Mouse (Mus musculus) liver, embryonic 11.5 days (tissue): ENCODE data around the gene Gpr182. TPM values are rescaled to one million over a fixed set of nuclear protein-coding genes. Genes with fewer than 3 reads are reported as not detected.

Experiments used
- ATAC-seq: fragments of 200-750 bp; cut with Nextera tagmentation; replicated peaks from 2 replicates; pipeline ENCODE4 v1.8.0; 2017; ENCODE audit warnings: moderate number of reproducible peaks, mild to moderate bottlenecking, moderate TSS enrichment, moderate library complexity; ENCODE audit not compliant: low FRiP score
- DNase-seq: peaks from one replicate; pipeline ENCODE4 v3.0.0-alpha.2; 2017; ENCODE audit warnings: low spot score
- H3K27ac ChIP-seq: fragments of 300-500 bp; sonication (generic); 2 replicates; pipeline ENCODE4 v1.5.1; 2014; ENCODE audit warnings: mild to moderate bottlenecking, low read depth, low read length, control low read depth
- H3K27me3 ChIP-seq: fragments of 300-500 bp; sonication (generic); replicated peaks from 2 replicates; pipeline ENCODE4 v1.6.1; 2014; ENCODE audit warnings: low read length, mixed read lengths; ENCODE audit not compliant: control insufficient read depth, insufficient read depth
- H3K36me3 ChIP-seq: fragments of 300-500 bp; sonication (generic); 2 replicates; pipeline ENCODE4 v1.6.1; 2014; ENCODE audit warnings: mild to moderate bottlenecking, low read length, moderate library complexity, mixed read lengths; ENCODE audit not compliant: control insufficient read depth, insufficient read depth
- H3K4me1 ChIP-seq: fragments of 300-500 bp; sonication (generic); replicated peaks from 2 replicates; pipeline ENCODE4 v1.6.1; 2014; ENCODE audit warnings: low read length, mixed read lengths; ENCODE audit not compliant: control insufficient read depth, insufficient read depth
- H3K4me2 ChIP-seq: fragments of 300-500 bp; sonication (generic); 2 replicates; pipeline ENCODE4 v1.6.1; 2014; ENCODE audit warnings: mild to moderate bottlenecking, control low read depth, moderate library complexity
- H3K4me3 ChIP-seq: fragments of 300-500 bp; sonication (generic); 2 replicates; pipeline ENCODE4 v1.5.1; 2014; ENCODE audit warnings: low read depth, low read length, control low read depth
- H3K9ac ChIP-seq: fragments of 300-500 bp; sonication (generic); 2 replicates; pipeline ENCODE4 v1.6.1; 2014; ENCODE audit warnings: low read depth, low read length, control low read depth
- H3K9me3 ChIP-seq: fragments of 300-500 bp; sonication (generic); 2 replicates; pipeline ENCODE4 v1.6.1; 2016; ENCODE audit warnings: low read length, inconsistent platforms, mixed read lengths; ENCODE audit not compliant: control insufficient read depth
- WGBS: fragments of 180-500 bp; shearing (Covaris S2); extraction: QIAGEN DNeasy Blood & Tissue Kit; methylation state at CpG from one replicate; pipeline ENCODE4 v1.1.7; 2014; 5-methylcytosine and 5-hydroxymethylcytosine counted together
- polyA plus RNA-seq: library from polyadenylated mRNA; unstranded; fragments of >200 nt; fragmentation: Nextera tagmentation; extraction: Ambion mirVana; gene quantifications from 2 replicates; pipeline ENCODE4 v1.2.1, GENCODE M21; 2014

Gpr182 gene
- polyA plus RNA-seq, 1 experiment from 2014 or later: 5.0 TPM

GRCm38 (mm10) chr10:127712736-127713135 is 38.8 kb downstream of the Gpr182 start:
- DNase-seq: no peak
- no peak for ATAC-seq
- H3K9me3 ChIP-seq: no peaks in the 10 kb centered on the region
- H3K27ac ChIP-seq: no peak overlapping the region
- H3K4me2 ChIP-seq: no peak overlapping the region
- 69% methylated on average over 6 of the region's 6 CpGs for WGBS
- no peaks in the 10 kb centered on the region for H3K4me1 ChIP-seq
- H3K27me3 ChIP-seq: no peaks in the 10 kb centered on the region
- no peaks in the 10 kb centered on the region for H3K36me3 ChIP-seq
- H3K4me3 ChIP-seq: no peak overlapping the region
- H3K9ac ChIP-seq: no peak overlapping the region

DNA sequence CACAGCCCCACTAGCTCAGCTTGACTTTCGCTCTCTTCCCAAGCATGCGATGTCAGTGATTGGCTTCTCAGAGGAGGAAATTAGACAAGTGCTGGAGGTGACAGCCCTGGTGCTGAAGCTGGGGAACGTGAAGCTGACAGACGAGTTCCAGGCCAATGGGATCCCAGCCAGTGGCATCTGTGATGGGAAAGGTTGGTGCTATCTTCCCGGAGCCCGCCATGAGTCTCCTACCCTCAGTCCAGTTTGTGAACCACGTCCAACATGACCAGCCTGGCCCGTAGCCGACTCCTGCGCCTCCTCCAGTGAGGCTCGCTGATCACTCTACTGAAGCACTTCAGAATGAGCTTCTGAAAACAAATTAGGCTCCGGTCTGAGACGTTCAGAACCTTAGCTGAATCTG is 41.2 kb downstream of the Gpr182 start:
- H3K36me3 ChIP-seq: no peaks in the 10 kb centered on the region
- no peak overlapping the region for H3K9ac ChIP-seq
- H3K4me3 ChIP-seq: no peak overlapping the region
- no peak overlapping the region for H3K27ac ChIP-seq
- 79% methylated on average over 13 of the region's 13 CpGs for WGBS
- H3K4me2 ChIP-seq: no peak overlapping the region
- H3K9me3 ChIP-seq: no peaks in the 10 kb centered on the region
- no peaks in the 10 kb centered on the region for H3K27me3 ChIP-seq
- DNase-seq: no peak
- ATAC-seq: no peak
- no peaks in the 10 kb centered on the region for H3K4me1 ChIP-seq

DNA sequence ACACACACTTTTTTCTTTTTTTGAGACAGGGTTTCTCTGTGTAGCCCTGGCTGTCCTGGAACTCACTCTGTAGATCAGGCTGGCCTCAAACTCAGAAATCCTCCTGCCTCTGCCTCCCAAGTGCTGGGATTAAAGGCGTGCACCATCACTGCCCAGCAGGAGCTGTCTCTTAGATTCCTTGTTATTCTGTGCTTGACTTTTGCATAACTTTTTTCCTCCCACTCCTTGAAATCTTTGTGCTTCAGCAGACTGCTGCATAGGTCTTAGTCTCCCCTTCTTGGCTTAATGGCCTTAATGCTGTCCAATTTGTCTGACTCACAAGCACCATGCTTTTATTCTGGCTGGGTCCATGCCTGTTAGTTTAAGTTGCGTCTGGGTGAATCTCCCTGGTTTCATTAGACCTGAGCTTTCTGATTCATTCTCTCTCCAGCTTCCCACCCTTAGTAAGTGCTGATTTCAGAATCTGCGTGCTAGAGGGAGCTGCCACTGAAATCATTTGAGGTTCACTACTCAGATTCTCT is 42.6 kb downstream of the Gpr182 start:
- ATAC-seq (no peak), DNase-seq (no peak)
- no peaks in the 10 kb centered on the region for H3K4me1 ChIP-seq
- H3K9me3 ChIP-seq: no peaks in the 10 kb centered on the region
- no peak overlapping the region for H3K27ac ChIP-seq
- H3K27me3 ChIP-seq: no peaks in the 10 kb centered on the region
- no peak overlapping the region for H3K4me3 ChIP-seq
- H3K9ac ChIP-seq: no peak overlapping the region
- no peak overlapping the region for H3K4me2 ChIP-seq
- H3K36me3 ChIP-seq: no peaks in the 10 kb centered on the region
- 70% methylated on average over 3 of the region's 3 CpGs for WGBS

DNA sequence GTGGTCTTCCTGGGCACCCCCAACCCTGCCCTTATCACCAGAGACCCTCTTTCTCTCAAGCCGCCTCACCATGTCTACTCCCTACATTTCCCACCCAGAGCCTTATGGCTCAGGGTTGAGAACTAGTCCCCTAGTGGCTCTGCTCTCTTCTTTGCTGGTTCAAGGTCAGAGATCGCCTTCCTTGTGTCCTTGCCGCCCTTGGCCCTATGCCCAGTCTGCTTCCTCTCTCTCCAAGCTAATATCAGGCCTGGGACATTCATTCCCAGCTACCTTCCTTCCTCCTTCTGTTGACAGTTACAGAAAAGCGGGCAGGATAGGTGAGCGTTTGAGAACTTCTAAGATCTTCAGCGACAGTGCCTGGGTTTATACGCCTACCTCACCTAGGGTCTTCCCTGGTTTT is 43.8 kb downstream of the Gpr182 start:
- DNase-seq (peak; percentile 29), ATAC-seq (no peak)
- Histone ChIP-seq H3K4me2 (no peak overlapping the region), H3K9ac (no peak overlapping the region), H3K4me1 (no peaks in the 10 kb centered on the region), H3K27ac (no peak overlapping the region), H3K4me3 (no peak overlapping the region), H3K27me3 (no peaks in the 10 kb centered on the region), H3K9me3 (no peaks in the 10 kb centered on the region), H3K36me3 (no peaks in the 10 kb centered on the region)
- 68% methylated on average over 7 of the region's 7 CpGs for WGBS

DNA sequence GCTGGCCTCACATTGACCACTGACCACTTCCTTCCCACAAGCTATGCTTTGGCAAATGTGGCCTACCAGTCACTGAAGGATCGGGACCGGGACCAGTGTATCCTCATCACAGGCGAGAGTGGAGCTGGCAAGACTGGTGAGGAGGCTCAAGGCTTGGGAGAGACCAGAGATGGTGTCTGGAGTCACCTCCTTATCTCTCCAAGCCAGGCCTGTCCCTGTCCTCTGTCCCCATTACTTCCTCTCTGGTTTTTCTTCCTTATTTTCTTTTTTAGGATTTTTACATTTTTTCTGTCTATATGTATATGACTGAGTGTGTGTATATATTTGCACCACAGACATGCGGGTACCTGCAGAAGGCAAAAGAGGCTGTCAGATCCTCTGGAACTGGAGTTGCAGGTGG is 45.7 kb downstream of the Gpr182 start:
- no peaks in the 10 kb centered on the region for H3K27me3 ChIP-seq
- WGBS: 66% methylated on average over 4 of the region's 4 CpGs
- no peak overlapping the region for H3K4me2 ChIP-seq
- no peaks in the 10 kb centered on the region for H3K36me3 ChIP-seq
- H3K27ac ChIP-seq: no peak overlapping the region
- no peaks in the 10 kb centered on the region for H3K9me3 ChIP-seq
- no peak overlapping the region for H3K4me3 ChIP-seq
- DNase-seq (peak; percentile 26), ATAC-seq (no peak)
- H3K9ac ChIP-seq: no peak overlapping the region
- no peaks in the 10 kb centered on the region for H3K4me1 ChIP-seq

DNA sequence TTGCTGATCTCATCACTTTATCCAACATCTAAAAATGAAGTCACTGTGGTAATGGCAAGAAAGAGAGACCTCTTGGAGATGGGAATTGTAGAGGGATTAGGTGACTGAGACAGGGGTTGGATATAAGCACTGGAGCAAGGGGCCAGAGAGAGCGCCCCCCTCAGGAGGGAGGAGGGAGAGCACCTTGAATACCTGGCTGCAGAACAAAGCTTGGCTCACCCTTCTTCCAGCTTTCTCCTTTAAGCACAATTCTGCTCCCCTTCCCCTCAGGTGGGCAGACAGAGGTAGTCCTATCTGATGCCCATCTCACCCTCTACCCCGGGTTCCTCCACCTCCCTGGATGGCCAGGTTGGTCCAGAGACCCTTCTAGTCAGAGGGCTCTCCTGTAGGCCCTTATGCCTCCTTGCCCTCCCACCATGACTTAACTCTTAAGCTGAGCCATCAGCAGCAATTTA is 46.7 kb downstream of the Gpr182 start, which contains the start of gene Myo1a:
TSS of gene Myo1a (plus strand) at position 405 of the 455 bp plus-strand sequence.
- Histone ChIP-seq H3K27ac (no peak within 1 kb of the TSS), H3K27me3 (no peaks in the 10 kb centered on the region), H3K4me3 (no peak within 1 kb of the TSS), H3K36me3 (no peaks in the 10 kb centered on the region), H3K9me3 (no peaks in the 10 kb centered on the region), H3K9ac (no peak within 1 kb of the TSS), H3K4me1 (no peaks in the 10 kb centered on the region), H3K4me2 (no peak within 1 kb of the TSS)
- no peak for ATAC-seq
- 48% methylated on average over 2 of the region's 2 CpGs for WGBS
- DNase-seq: no peak

DNA sequence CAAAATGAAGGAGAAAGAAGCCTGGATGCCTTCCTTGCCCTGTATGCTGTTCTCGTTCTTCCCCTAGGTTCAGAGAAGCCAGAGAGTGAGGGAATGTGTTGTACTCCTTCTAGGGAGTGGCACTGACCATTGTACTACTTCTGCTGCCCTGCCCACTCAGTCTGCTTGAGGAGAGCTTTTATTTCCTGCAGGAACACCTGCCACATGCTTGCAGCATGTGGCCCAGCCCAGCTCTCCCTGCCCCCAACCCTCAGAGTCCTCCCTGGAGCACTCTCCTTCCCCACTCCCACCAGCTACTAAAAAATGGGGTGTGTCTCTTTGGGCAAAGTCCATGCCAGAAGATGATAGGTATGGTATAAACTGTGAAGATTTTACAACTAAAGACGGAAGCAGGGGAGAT is 47.2 kb downstream of the Gpr182 start:
- Histone ChIP-seq H3K4me2 (no peak overlapping the region), H3K36me3 (peaks cover 3% of the 10 kb centered on the region; the same call in 1 of the 2 replicates), H3K27ac (no peak overlapping the region), H3K9me3 (no peaks in the 10 kb centered on the region), H3K4me1 (no peaks in the 10 kb centered on the region), H3K4me3 (no peak overlapping the region), H3K9ac (no peak overlapping the region), H3K27me3 (no peaks in the 10 kb centered on the region)
- no peak for ATAC-seq
- 47% methylated on average over 2 of the region's 2 CpGs for WGBS
- no peak for DNase-seq

DNA sequence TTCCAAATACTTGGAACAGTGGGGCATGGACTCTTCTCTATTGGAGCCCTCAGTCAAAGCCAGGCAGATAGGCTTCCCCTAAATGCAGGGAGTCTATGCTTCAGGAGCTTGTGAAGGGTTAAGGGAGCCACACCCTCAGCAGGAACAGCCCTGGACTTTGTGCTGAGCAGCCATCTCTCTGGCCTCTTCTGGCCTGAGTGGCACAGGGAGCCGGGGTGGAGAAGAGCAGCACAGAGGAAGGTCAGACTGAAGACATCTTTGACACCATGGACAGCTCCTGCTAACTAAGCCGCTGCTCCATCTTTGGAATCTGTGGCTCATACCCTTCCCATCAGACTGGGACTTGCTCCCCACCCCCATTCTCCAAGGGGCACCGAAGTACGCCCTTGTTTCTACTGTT is 48.2 kb downstream of the Gpr182 start:
- 40% methylated on average over 4 of the region's 4 CpGs for WGBS
- Histone ChIP-seq H3K4me1 (no peaks in the 10 kb centered on the region), H3K36me3 (peaks cover 3% of the 10 kb centered on the region; the same call in 1 of the 2 replicates), H3K9me3 (no peaks in the 10 kb centered on the region), H3K27ac (no peak overlapping the region), H3K4me2 (no peak overlapping the region), H3K27me3 (no peaks in the 10 kb centered on the region), H3K9ac (no peak overlapping the region), H3K4me3 (no peak overlapping the region)
- ATAC-seq: no peak
- peak; percentile 30 for DNase-seq

DNA sequence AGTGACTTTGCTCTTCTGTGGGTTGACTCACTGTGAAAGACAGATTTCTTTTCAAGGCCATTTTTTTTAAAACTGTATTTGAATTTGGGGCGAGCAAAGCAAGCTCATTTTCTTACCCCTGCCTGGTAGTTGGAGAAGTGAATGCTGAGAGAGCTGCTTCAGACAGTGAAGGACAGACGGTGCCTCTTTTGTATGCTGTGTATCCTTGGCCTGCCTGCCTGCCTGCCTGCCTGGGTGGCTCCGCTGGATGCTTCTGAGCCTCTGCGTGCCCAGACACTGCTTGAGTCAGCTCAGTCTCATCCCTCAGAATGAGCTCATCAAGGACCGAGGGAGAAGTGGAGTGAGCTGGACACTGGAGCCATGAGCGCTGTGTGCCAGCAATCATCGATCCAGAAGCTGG is 52.6 kb downstream of the Gpr182 start:
- ATAC-seq: no peak
- Histone ChIP-seq H3K9me3 (no peaks in the 10 kb centered on the region), H3K36me3 (peaks cover 6% of the 10 kb centered on the region; the same call in 1 of the 2 replicates), H3K4me1 (no peaks in the 10 kb centered on the region), H3K9ac (no peak overlapping the region), H3K27ac (no peak overlapping the region), H3K27me3 (no peaks in the 10 kb centered on the region), H3K4me2 (no peak overlapping the region), H3K4me3 (no peak overlapping the region)
- no peak for DNase-seq
- 85% methylated on average over 7 of the region's 7 CpGs for WGBS
